Mouse (Mus musculus): Measurements from ENCODE around the gene Adgb. TPM values are rescaled to one million over a fixed set of nuclear protein-coding genes. Genes with fewer than 3 reads are reported as not detected.

The Adgb gene
- polyA plus RNA-seq, 1 experiment from 2014 or later: 1.3 TPM

GRCm38 (mm10) chr10:10429032-10429431 lies 43.1 kb downstream of the Adgb start:
- Histone ChIP-seq H3K27ac (ENCODE audit: low read length) (no peak overlapping the region), H3K27me3 (replicated peaks; ENCODE audit: insufficient read depth, low read length) (no peaks in the 10 kb centered on the region), H3K36me3 (ENCODE audit: insufficient read depth, low read length) (no peaks in the 10 kb centered on the region), H3K4me1 (ENCODE audit: insufficient read depth, low read depth, low read length) (no peaks in the 10 kb centered on the region), H3K4me2 (replicated peaks; ENCODE audit: low read depth, low read length) (no peak overlapping the region), H3K4me3 (ENCODE audit: low read depth, low read length) (no peak overlapping the region), H3K9ac (replicated peaks; ENCODE audit: low read depth) (no peak overlapping the region), H3K9me3 (ENCODE audit: low read length) (no peaks in the 10 kb centered on the region)
- WGBS: 83% methylated on average over 7 of the region's 7 CpGs
- ATAC-seq (no peak), DNase-seq (ENCODE audit: low spot score) (no peak)
- TF ChIP-seq EP300 (IDR thresholded peaks at IDR 0.05) (no peak), CTCF (IDR thresholded peaks at IDR 0.05) (no peak)

GRCm38 (mm10) chr10:10424383-10424782 lies 47.7 kb downstream of the Adgb start:
- Histone ChIP-seq H3K9ac (replicated peaks; ENCODE audit: low read depth) (no peak overlapping the region), H3K4me1 (ENCODE audit: insufficient read depth, low read depth, low read length) (no peaks in the 10 kb centered on the region), H3K27ac (ENCODE audit: low read length) (no peak overlapping the region), H3K4me3 (ENCODE audit: low read depth, low read length) (no peak overlapping the region), H3K27me3 (replicated peaks; ENCODE audit: insufficient read depth, low read length) (no peaks in the 10 kb centered on the region), H3K4me2 (replicated peaks; ENCODE audit: low read depth, low read length) (no peak overlapping the region), H3K36me3 (ENCODE audit: insufficient read depth, low read length) (no peaks in the 10 kb centered on the region), H3K9me3 (ENCODE audit: low read length) (no peaks in the 10 kb centered on the region)
- ATAC-seq: no peak
- no peak for TF ChIP-seq CTCF (IDR thresholded peaks at IDR 0.05)
- no peak for TF ChIP-seq EP300 (IDR thresholded peaks at IDR 0.05)
- no peak for DNase-seq (ENCODE audit: low spot score)
- WGBS: 83% methylated on average over 2 of the region's 2 CpGs

- Histone ChIP-seq H3K27ac (ENCODE audit: low read length) (no peak overlapping the region), H3K9ac (replicated peaks; ENCODE audit: low read depth) (no peak overlapping the region), H3K27me3 (replicated peaks; ENCODE audit: insufficient read depth, low read length) (no peaks in the 10 kb centered on the region), H3K4me3 (ENCODE audit: low read depth, low read length) (no peak overlapping the region), H3K9me3 (ENCODE audit: low read length) (no peaks in the 10 kb centered on the region), H3K36me3 (ENCODE audit: insufficient read depth, low read length) (no peaks in the 10 kb centered on the region), H3K4me1 (ENCODE audit: insufficient read depth, low read depth, low read length) (no peaks in the 10 kb centered on the region), H3K4me2 (replicated peaks; ENCODE audit: low read depth, low read length) (no peak overlapping the region)
- TF ChIP-seq CTCF (IDR thresholded peaks at IDR 0.05) (no peak), EP300 (IDR thresholded peaks at IDR 0.05) (no peak)
- peak; percentile 16 for DNase-seq (ENCODE audit: low spot score)
- no peak for ATAC-seq
- 50% methylated on average over 5 of the region's 5 CpGs for WGBS
Observed at GRCm38 (mm10) chr10:10411046-10411445, 61.1 kb downstream of the Adgb start.

GRCm38 (mm10) chr10:10408166-10408565 lies 64.0 kb downstream of the Adgb start:
- DNase-seq (ENCODE audit: low spot score) (peak; percentile 89), ATAC-seq (peak; percentile 52; the same call in 1 of the 2 replicates)
- Histone ChIP-seq H3K27me3 (replicated peaks; ENCODE audit: insufficient read depth, low read length) (no peaks in the 10 kb centered on the region), H3K4me2 (replicated peaks; ENCODE audit: low read depth, low read length) (no peak overlapping the region), H3K27ac (ENCODE audit: low read length) (no peak overlapping the region), H3K4me3 (ENCODE audit: low read depth, low read length) (no peak overlapping the region), H3K4me1 (ENCODE audit: insufficient read depth, low read depth, low read length) (no peaks in the 10 kb centered on the region), H3K9ac (replicated peaks; ENCODE audit: low read depth) (no peak overlapping the region), H3K36me3 (ENCODE audit: insufficient read depth, low read length) (no peaks in the 10 kb centered on the region), H3K9me3 (ENCODE audit: low read length) (no peaks in the 10 kb centered on the region)
- TF ChIP-seq EP300 (IDR thresholded peaks at IDR 0.05): no peak
- peak; percentile 75 for TF ChIP-seq CTCF (IDR thresholded peaks at IDR 0.05)
- 14% methylated on average over 3 of the region's 3 CpGs for WGBS

DNA sequence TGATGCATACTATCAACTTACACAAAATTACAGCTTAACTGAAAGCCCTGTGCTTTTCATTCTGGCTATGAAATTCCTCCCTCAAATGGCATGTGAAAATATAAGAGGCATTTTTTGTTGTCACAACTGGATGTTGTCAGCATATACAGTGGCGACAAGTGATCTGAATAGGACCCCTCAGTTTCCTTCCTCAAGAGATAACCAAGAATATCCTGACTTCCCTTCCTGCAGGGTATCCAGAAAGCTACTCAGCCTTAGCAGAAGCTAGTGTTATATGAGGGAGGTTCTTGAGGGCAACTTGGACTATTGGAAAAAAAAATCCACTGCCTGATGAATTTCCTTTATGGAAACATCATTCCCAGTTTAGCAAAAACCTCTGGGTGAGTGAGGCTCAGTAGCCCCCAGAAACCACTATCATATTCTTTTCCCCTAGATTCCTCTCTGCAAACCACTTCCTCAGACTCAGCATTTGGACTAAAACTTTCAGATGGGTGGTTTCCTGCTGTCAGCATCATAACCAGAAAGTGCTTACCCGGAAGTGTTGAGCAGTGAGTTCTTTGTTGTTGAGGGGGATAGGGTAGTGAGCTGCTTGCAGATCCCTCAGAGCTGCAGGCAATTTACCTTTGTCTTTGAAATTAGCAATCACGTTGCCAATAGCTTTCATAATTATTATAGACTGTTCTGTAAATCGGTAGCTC lies 76.2 kb downstream of the Adgb start:
- Histone ChIP-seq H3K36me3 (ENCODE audit: insufficient read depth, low read length) (no peaks in the 10 kb centered on the region), H3K9ac (replicated peaks; ENCODE audit: low read depth) (no peak overlapping the region), H3K9me3 (ENCODE audit: low read length) (no peaks in the 10 kb centered on the region), H3K27me3 (replicated peaks; ENCODE audit: insufficient read depth, low read length) (no peaks in the 10 kb centered on the region), H3K4me2 (replicated peaks; ENCODE audit: low read depth, low read length) (no peak overlapping the region), H3K27ac (ENCODE audit: low read length) (no peak overlapping the region), H3K4me1 (ENCODE audit: insufficient read depth, low read depth, low read length) (no peaks in the 10 kb centered on the region), H3K4me3 (ENCODE audit: low read depth, low read length) (no peak overlapping the region)
- DNase-seq (ENCODE audit: low spot score) (no peak), ATAC-seq (no peak)
- no peak for TF ChIP-seq EP300 (IDR thresholded peaks at IDR 0.05)
- TF ChIP-seq CTCF (IDR thresholded peaks at IDR 0.05): no peak
- 66% methylated on average over 4 of the region's 4 CpGs for WGBS

- Histone ChIP-seq H3K9ac (replicated peaks; ENCODE audit: low read depth) (no peak overlapping the region), H3K27me3 (replicated peaks; ENCODE audit: insufficient read depth, low read length) (no peaks in the 10 kb centered on the region), H3K36me3 (ENCODE audit: insufficient read depth, low read length) (no peaks in the 10 kb centered on the region), H3K4me3 (ENCODE audit: low read depth, low read length) (no peak overlapping the region), H3K4me2 (replicated peaks; ENCODE audit: low read depth, low read length) (no peak overlapping the region), H3K27ac (ENCODE audit: low read length) (no peak overlapping the region), H3K9me3 (ENCODE audit: low read length) (no peaks in the 10 kb centered on the region), H3K4me1 (ENCODE audit: insufficient read depth, low read depth, low read length) (no peaks in the 10 kb centered on the region)
- DNase-seq (ENCODE audit: low spot score): no peak
- TF ChIP-seq CTCF (IDR thresholded peaks at IDR 0.05) (no peak), EP300 (IDR thresholded peaks at IDR 0.05) (no peak)
- WGBS: 32% methylated on average over 1 of the region's 1 CpGs
- ATAC-seq: no peak
Observed at GRCm38 (mm10) chr10:10374629-10375028, 97.5 kb downstream of the Adgb start.

All from lung, postnatal 0 days (tissue).